Mouse (Mus musculus) intestine, postnatal 0 days (tissue): ENCODE results near the gene Tgfb2. TPM values are rescaled to one million over a fixed set of nuclear protein-coding genes. Genes with fewer than 3 reads are reported as not detected.

Experiments used
- ATAC-seq: fragments of 200-750 bp; cut with Nextera tagmentation; 2 replicates; pipeline ENCODE4 v1.8.0; 2017; ENCODE audit warnings: mild to moderate bottlenecking, moderate TSS enrichment, moderate library complexity
- H3K27ac ChIP-seq: fragments of 300-500 bp; sonication (generic); 2 replicates; pipeline ENCODE4 v1.5.1; 2014; ENCODE audit warnings: mild to moderate bottlenecking, low read depth, low read length, moderate library complexity
- H3K27me3 ChIP-seq: fragments of 300-500 bp; sonication (generic); replicated peaks from 2 replicates; pipeline ENCODE4 v1.6.1; 2014; ENCODE audit warnings: low read length, mixed read lengths; ENCODE audit not compliant: control insufficient read depth, insufficient read depth
- H3K36me3 ChIP-seq: fragments of 300-500 bp; sonication (generic); 2 replicates; pipeline ENCODE4 v1.6.1; 2014; ENCODE audit warnings: mild to moderate bottlenecking, moderate library complexity; ENCODE audit not compliant: control insufficient read depth, insufficient read depth
- H3K4me1 ChIP-seq: fragments of 300-500 bp; sonication (generic); replicated peaks from 2 replicates; pipeline ENCODE4 v1.6.1; 2014; ENCODE audit warnings: antibody characterized with exemption, low read length, mixed read lengths; ENCODE audit not compliant: control insufficient read depth, insufficient read depth
- H3K4me2 ChIP-seq: fragments of 300-500 bp; sonication (generic); replicated peaks from 2 replicates; pipeline ENCODE4 v1.6.1; 2014; ENCODE audit warnings: low read depth, mild to moderate bottlenecking, moderate library complexity
- H3K4me3 ChIP-seq: fragments of 300-500 bp; sonication (generic); 2 replicates; pipeline ENCODE4 v1.5.1; 2014; ENCODE audit warnings: low read depth, low read length
- H3K9ac ChIP-seq: fragments of 300-500 bp; sonication (generic); 2 replicates; pipeline ENCODE4 v1.6.1; 2014; ENCODE audit warnings: mild to moderate bottlenecking, low read depth, low read length
- H3K9me3 ChIP-seq: fragments of 300-500 bp; sonication (generic); 2 replicates; pipeline ENCODE4 v1.6.1; 2016; ENCODE audit warnings: mixed run types; ENCODE audit not compliant: control insufficient read depth
- CTCF ChIP-seq: sonication (generic); IDR thresholded peaks from 2 replicates; pipeline ENCODE4 v1.5.1; 2016; ENCODE audit warnings: low read depth, mild to moderate bottlenecking, control low read depth, antibody characterized with exemption, moderate library complexity
- WGBS: fragments of 180-500 bp; shearing (Covaris S2); extraction: QIAGEN DNeasy Blood & Tissue Kit; methylation state at CpG from one replicate; pipeline ENCODE4 v1.1.7; 2014; 5-methylcytosine and 5-hydroxymethylcytosine counted together
- polyA plus RNA-seq: library from polyadenylated mRNA; unstranded; fragments of >200 nt; fragmentation: Nextera tagmentation; extraction: Ambion mirVana; gene quantifications from 2 replicates; pipeline ENCODE4 v1.2.1, GENCODE M21; 2015

Gene Tgfb2
- polyA plus RNA-seq, 1 experiment from 2014 or later = 7.1 TPM

GRCm38 (mm10) chr1:186703256-186703979 is 2.4 kb downstream of the Tgfb2 start:
- no peak for ATAC-seq
- 1% methylated on average over 15 of the region's 15 CpGs for WGBS

GRCm38 (mm10) chr1:186702391-186703255 is 3.2 kb downstream of the Tgfb2 start:
- Histone ChIP-seq H3K4me1 (no peaks in the 10 kb centered on the region), H3K9ac (no peak overlapping the region), H3K27me3 (peaks cover 12% of the 10 kb centered on the region; the same call in 1 of the 2 replicates), H3K9me3 (no peaks in the 10 kb centered on the region), H3K27ac (no peak overlapping the region), H3K4me3 (peak overlapping the region; percentile 16), H3K36me3 (no peaks in the 10 kb centered on the region), H3K4me2 (peak overlapping the region; percentile 97)
- WGBS = 8% methylated on average over 15 of the region's 15 CpGs
- TF ChIP-seq CTCF = no peak
- no peak for ATAC-seq

More at GRCm38 (mm10) chr1:186703256-186703979, 2.4 kb downstream of the Tgfb2 start:
- peak overlapping the region; percentile 62 for H3K4me3 ChIP-seq
- H3K27me3 ChIP-seq = peaks cover 12% of the 10 kb centered on the region; the same call in 1 of the 2 replicates
- H3K4me1 ChIP-seq = no peaks in the 10 kb centered on the region
- H3K27ac ChIP-seq = no peak overlapping the region
- TF ChIP-seq CTCF = no peak
- H3K4me2 ChIP-seq = peak overlapping the region; percentile 97
- no peaks in the 10 kb centered on the region for H3K36me3 ChIP-seq
- no peaks in the 10 kb centered on the region for H3K9me3 ChIP-seq
- H3K9ac ChIP-seq = no peak overlapping the region

GRCm38 (mm10) chr1:186701206-186701905 is 4.4 kb downstream of the Tgfb2 start:
- no peak for ATAC-seq
- H3K4me3 ChIP-seq = no peak overlapping the region
- H3K36me3 ChIP-seq = no peaks in the 10 kb centered on the region
- H3K27me3 ChIP-seq = peaks cover 9% of the 10 kb centered on the region; the same call in 1 of the 2 replicates
- WGBS = 30% methylated on average over 8 of the region's 8 CpGs
- H3K9me3 ChIP-seq = no peaks in the 10 kb centered on the region
- no peak overlapping the region for H3K9ac ChIP-seq
- no peaks in the 10 kb centered on the region for H3K4me1 ChIP-seq
- no peak overlapping the region for H3K4me2 ChIP-seq
- H3K27ac ChIP-seq = no peak overlapping the region
- no peak for TF ChIP-seq CTCF

GRCm38 (mm10) chr1:186700496-186700895 is 5.3 kb downstream of the Tgfb2 start:
- Histone ChIP-seq H3K9me3 (no peaks in the 10 kb centered on the region), H3K4me1 (no peaks in the 10 kb centered on the region), H3K9ac (no peak overlapping the region), H3K4me2 (no peak overlapping the region), H3K27me3 (peaks cover 6% of the 10 kb centered on the region; the same call in 1 of the 2 replicates), H3K4me3 (no peak overlapping the region), H3K36me3 (no peaks in the 10 kb centered on the region), H3K27ac (no peak overlapping the region)
- 87% methylated on average over 3 of the region's 3 CpGs for WGBS
- ATAC-seq = no peak
- no peak for TF ChIP-seq CTCF

GRCm38 (mm10) chr1:186698583-186699338 is 7.0 kb downstream of the Tgfb2 start:
- ATAC-seq = no peak
- H3K27me3 ChIP-seq = no peaks in the 10 kb centered on the region
- WGBS = 75% methylated on average over 15 of the region's 15 CpGs
- peak; percentile 60 for TF ChIP-seq CTCF
- no peak overlapping the region for H3K27ac ChIP-seq
- H3K9me3 ChIP-seq = no peaks in the 10 kb centered on the region
- no peak overlapping the region for H3K9ac ChIP-seq
- no peaks in the 10 kb centered on the region for H3K36me3 ChIP-seq
- H3K4me1 ChIP-seq = no peaks in the 10 kb centered on the region
- H3K4me3 ChIP-seq = no peak overlapping the region
- no peak overlapping the region for H3K4me2 ChIP-seq
